Mouse (Mus musculus) urinary bladder, postnatal 4 days (tissue): ENCODE data around the gene Gm42906.

ENCODE experiments used
- DNase-seq, 2 experiments: peaks; one replicate each; pipeline ENCODE4 v3.0.0; 2021 to 2022; ENCODE audit warnings: low spot score in 2 of 2

Gene Gm42906

DNA sequence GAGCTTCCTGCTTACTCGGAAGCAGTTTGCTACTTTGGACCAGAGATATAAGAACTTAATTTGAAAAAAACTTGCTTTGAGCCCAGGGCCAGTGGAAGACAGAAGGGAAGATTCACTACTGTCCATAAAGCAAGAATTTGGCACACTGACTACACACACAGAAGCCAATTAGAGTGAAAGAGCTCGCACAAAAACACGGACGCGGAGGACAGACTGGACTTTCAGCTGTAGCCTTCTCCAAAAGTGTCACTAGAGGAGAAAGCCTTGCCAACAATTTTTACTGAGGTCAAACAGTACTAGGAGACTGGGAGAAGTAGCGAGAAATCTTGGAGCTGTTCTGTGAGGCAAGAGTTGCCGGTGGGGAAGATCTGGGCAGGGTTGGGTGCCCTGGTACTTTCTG, 128.4 kb downstream of the Gm42906 start:
- no peak for DNase-seq

- no peak for DNase-seq
Measured at GRCm38 (mm10) chr5:151298371-151298770, 129.6 kb downstream of the Gm42906 start.

- DNase-seq = no peak
Measured at GRCm38 (mm10) chr5:151296244-151296643, 131.7 kb downstream of the Gm42906 start.

GRCm38 (mm10) chr5:151293591-151293990, 134.4 kb downstream of the Gm42906 start:
- no peak for DNase-seq

DNA sequence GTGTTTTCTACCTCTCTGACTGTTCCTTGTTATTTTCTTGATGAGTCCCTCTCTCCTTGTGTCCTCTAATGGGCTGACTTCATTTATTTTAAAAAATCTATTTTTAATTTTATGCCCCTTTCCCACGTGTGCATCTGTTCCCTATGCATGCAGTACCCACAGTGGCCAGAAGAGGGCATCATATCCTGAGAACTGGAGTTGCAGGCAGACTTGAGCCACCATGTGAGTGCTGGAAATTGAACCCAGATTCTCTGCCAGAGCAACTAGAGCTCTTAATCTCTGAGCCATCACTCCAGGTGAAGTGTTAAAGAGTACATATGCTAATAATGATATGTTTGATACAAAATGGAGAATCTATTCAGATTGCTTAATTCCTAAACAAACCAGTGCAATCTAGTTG, 135.7 kb downstream of the Gm42906 start:
- no peak for DNase-seq

DNA sequence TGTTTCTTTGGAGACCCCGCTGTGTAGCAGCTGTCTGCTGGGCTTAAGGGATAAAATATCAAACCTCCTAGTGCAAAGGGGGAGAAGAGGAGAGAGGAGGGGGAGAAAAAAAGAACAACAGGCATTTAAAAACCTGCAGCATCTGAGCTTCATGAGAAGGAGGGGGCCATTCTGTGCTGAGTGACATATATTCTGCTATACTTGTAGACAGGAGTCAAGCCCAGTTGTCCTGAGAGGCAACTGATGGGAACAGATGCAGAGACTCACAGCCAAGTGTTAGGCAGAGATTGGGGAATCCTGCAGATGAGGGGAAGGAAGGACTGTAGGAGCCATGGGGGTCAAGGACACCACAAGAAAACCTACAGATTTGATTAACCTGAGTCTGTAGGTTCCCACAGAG, 141.6 kb downstream of the Gm42906 start:
- no peak for DNase-seq

- no peak for DNase-seq
Measured at GRCm38 (mm10) chr5:151279531-151279930, 148.4 kb downstream of the Gm42906 start.

DNA sequence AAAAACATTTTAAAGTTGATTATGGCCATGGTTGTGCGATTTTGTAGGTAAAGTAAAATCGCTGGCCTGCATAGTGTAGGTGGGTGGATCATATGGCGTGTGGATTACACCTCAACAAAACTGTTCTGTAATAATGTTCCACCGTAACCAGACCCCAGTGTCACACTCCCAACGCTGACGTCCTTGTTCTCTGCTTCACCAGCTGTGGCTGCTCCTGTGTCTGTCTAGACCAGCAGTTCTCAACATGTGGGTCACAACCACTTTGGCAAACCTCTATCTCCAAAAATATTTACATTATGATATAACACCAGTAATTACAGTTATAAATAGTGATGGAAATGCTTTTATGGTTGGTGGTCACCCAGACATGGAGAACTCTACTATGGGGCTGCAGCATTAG, 150.0 kb downstream of the Gm42906 start:
- DNase-seq = no peak

- no peak for DNase-seq
Measured at GRCm38 (mm10) chr5:151275986-151276385, 152.0 kb downstream of the Gm42906 start.

DNA sequence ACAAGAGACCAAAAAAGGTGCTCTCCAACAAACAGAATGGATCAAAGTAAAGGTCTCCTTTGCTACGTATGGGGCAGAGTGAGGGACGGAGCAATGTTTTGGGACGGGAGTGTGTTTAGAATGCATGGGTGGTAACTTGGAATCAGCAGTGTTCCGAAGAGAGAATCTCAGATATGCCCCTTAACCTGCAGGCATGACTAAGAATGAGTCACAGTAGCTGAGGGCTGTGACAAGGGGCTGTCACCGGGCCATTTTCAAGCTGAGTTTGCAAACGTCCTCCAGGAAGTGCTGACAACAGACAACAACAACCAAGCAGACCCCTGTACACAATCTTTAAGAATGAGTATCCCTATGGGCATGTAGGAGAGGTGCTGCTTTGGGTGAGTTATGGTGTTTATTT, 153.7 kb downstream of the Gm42906 start:
- no peak for DNase-seq

- DNase-seq = no peak
Measured at GRCm38 (mm10) chr5:151270815-151271214, 157.1 kb downstream of the Gm42906 start.

DNA sequence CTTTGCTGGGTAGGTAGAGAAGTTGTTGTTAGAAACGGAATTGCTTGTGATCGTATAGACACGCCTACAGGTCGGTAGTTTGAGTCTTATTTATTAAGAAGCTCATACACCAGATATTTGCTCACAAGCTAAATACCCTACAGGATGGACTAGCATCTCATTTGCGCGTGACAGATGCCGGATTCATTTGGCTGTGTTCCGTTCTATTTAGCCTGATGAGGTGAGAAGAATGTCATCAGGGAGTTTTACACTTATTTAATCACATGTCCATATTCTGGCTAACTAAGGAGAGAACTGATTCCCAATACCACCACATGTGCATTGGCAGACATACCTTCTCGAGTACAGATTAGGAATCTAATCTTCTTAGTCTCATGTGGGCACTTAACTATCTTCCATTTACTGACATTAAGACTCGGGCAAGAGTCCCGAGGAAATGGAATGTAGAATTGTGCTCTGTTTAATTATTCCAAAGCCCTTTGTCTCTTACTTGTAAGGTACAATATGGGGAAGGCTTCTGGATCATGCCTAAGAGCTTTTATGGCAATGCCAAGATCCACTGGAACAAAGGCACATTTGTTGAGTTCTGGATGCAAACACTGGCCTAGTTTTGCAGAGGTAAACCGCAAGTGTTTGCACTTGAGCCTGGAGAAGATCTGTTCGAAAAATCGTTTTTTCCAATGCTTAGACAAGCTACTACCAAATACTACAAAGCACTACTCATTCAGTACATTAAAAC, 160.9 kb downstream of the Gm42906 start:
- no peak for DNase-seq

- DNase-seq = no peak
Measured at GRCm38 (mm10) chr5:151261558-151261957, 166.4 kb downstream of the Gm42906 start.

DNA sequence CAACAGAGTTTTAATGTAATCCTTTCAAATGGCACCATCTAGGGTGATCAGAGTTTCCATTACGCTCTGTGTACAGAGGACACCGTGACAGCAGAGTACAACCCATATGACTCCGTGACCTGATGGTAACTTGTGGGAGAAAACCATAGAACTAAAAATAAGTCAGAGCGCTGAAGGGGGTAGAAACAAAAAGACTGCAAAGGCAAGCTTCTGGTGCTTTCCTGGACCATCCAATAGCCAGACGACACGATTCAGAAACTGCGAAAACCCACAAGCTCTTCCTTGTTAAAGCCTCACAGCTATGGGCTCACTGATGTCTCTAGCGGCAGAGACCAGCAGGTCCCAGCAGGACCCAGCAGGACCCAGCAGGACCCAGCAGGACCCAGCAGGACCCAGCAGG, 175.8 kb downstream of the Gm42906 start:
- DNase-seq = no peak

DNA sequence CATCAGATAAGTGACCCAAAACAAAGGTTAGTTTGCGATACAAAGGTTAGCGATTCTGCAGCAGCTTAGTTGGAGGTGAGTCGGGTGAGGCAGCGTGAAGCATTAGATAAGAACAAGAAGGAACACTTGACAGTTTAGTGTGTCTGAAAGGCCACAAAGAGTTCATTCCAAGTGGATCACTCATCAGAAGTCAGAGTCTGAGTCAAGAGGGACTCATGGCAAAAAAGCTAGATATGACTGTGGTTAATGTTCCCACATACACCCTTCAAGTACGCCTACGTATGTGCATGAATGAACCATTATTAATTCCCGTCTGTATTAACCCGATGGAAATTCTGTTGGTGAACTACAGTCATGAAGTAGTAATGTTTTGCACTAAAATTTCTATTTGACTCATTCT, 176.3 kb downstream of the Gm42906 start:
- DNase-seq = no peak

DNA sequence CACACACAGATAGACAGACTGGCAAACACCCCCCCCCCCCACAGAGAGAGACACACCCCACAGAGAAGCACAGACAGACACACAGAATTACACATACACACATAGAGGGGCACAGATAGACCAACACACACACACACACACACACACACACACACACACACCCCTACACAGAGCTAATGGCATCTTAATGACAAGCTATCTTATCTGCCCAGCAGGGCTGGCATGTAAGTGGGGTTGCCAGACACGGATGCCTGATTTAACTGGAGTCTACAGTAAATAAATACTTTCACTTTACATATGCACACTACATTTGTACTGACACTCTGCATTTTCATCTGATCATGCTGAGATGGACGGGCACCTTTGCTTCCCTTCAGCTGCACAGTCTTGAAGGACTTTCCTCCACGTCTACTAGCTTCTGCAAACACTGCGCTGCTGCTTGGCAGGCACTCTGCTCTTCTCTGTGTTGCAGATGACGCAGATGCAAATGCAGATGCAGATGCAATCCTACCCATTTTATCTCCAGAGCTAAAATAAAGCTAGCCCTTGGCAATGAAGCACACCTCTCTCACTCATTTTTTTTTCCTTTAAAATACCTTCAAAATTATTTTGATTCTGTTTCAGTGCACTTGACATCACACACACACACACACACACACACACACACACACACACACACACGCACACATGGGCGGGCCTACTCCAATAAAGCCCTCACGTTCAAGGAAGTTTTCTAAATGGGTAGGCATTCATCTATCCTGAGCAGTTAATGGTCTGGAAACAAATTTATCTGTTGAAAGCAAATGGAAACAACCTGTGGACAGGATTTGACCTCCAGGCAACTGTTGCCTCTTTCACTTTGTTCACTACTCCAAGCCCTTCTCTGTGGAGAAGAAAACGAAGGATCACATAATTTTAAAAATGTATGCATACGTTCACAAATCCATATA, 179.0 kb downstream of the Gm42906 start:
- DNase-seq = no peak

GRCm38 (mm10) chr5:151248084-151248483, 179.9 kb downstream of the Gm42906 start:
- no peak for DNase-seq

GRCm38 (mm10) chr5:151247115-151247875, 180.7 kb downstream of the Gm42906 start:
- no peak for DNase-seq

DNA sequence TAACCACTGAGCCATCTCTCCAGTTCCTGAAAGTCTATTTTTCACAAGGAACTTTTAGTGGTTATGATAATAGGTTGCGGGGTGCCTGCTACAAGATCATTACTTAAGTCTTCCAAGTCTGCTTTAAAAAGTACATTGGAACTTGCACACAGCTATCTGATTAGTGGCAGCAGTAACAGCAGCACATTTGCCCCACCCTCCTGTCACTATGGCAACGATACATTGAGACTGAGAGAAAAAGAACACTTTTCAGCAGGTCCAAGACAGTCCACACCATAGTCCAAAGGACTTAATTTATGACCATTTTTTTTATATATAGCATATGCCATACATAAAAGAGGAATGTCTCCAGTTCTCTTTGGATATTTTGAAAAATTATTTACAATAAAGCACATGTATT, 181.7 kb downstream of the Gm42906 start:
- no peak for DNase-seq

DNA sequence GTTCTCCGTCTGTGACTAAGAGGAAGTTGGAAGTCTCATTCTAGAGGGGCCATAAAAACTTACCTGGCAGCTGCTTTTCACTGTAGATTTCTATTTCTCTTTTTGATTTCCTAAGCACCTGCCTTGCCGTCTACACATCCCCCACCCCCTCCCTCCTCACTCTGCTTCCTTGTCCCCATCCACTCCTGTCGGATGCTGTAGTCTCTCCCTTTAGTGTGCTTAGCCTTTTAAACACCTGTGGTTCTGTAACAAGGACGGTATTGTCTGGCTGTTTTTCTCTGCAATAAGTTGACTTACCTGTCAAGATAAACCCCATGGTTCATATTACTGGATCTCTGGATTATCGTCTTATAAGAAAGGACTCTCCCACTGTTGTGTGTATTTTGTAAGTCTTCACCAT, 182.4 kb downstream of the Gm42906 start:
- no peak for DNase-seq

DNA sequence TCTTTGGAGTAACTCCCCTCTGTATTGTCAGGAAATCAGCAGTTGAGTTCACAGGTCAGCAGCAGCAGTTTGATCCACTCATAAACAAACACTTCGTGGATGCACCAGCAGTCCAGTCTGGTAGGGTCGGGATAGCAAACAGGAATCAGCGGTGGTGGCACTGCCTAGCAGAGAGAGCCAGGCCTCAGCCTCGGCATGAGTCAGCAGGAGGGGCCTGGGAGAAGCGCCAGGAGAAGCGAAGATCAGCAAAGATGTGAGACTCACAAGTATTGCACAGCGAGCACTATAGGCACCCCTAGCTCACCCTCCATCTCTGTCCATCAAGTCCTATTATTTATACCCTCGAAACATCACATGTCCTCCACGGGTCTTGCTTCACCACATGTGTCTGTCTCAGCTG, 189.2 kb downstream of the Gm42906 start:
- no peak for DNase-seq

DNA sequence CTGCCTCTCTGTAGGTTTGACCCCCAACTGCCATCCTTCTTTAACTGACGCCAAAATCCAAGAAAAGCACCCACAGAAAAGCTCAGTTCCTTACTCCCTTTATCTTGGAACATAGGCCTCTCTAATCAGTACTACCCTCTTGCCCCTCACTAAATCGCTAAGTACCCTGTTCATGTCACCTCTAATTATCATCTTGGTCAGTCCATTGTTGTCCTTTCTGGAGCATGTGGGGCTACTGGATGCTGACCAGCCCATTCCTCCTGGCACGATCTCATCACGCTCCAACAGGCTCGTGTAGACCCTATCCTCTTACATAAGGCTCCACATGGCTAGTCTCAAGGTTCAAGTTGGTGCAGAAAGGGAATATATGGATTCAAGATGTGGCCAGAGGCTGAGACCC, 191.6 kb downstream of the Gm42906 start:
- DNase-seq = no peak
